Mouse (Mus musculus) brain, embryonic 14.5 days (tissue): ENCODE results near the gene Neurl2.

Source experiments
- CTCF ChIP-seq: fragments of 200-500 bp; IDR thresholded peaks from 2 replicates; pipeline ENCODE4 v1.5.1; 2012; ENCODE audit warnings: inconsistent platforms, mild to moderate bottlenecking, moderate library complexity, borderline replicate concordance; ENCODE audit not compliant: insufficient read depth, insufficient read length; ENCODE audit errors: extremely low read depth
- POLR2A ChIP-seq: fragments of 200-500 bp; IDR thresholded peaks from 2 replicates; pipeline ENCODE4 v1.6.1; 2012; ENCODE audit warnings: mild to moderate bottlenecking, inconsistent platforms, borderline replicate concordance; ENCODE audit not compliant: poor library complexity, insufficient read depth, insufficient read length, severe bottlenecking; ENCODE audit errors: extremely low read depth

DNA sequence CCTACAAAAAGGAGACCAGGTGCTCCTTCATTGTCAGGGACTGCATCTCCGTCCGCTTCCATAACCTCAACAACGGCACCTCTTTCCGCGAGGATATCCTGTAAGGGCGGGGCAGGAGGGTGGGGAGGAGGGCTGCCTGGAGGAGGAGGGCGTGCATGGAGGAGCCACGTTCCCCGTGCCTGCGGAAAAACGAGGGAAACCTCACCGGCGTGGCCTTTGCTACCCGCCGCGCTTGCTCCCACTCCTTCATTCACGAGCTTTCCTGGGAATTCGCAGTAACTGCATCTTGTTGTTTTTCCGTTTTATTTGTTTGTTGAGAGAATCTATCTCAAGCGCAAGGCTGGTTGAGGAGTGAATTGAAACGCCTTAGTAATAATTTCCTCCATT lies 27.9 kb downstream of the Neurl2 start:
- TF ChIP-seq POLR2A (no peak), CTCF (no peak)
